8 mouse cellular contexts compared by ENCODE assay signal in genomic region chr9:109932361-109932755, GRCm38 (mm10). TPM values are rescaled to one million over a fixed set of nuclear protein-coding genes. Genes with fewer than 3 reads are reported as not detected.
DNase-seq lines count a peak whose midpoint lies in the region; ATAC-seq and TF ChIP-seq lines count a peak whose summit lies in the region.

No protein-coding gene starts in this region.

- H3K9me3 ChIP-seq in lung, embryonic 14.5 days (ENCODE audit: low read depth, low read length) = no peaks in the 10 kb centered on the region

- no peaks in the 10 kb centered on the region for H3K4me1 ChIP-seq in kidney, adult 2 months (ENCODE audit: control insufficient read depth, insufficient read depth, low read length)
- H3K4me1 ChIP-seq in lung, embryonic 14.5 days (ENCODE audit: insufficient read depth) = no peaks in the 10 kb centered on the region

- TF ChIP-seq CTCF in kidney, adult 2 months (conservative IDR thresholded peaks at IDR 0.05; ENCODE audit: insufficient read depth, insufficient read length, low read depth, low read length) = no peak
- no peak for TF ChIP-seq CTCF in lung, embryonic 14.5 days (IDR thresholded peaks at IDR 0.05; ENCODE audit: low read depth)

- intact Hi-C loops in gastrocnemius, postnatal 14 days (cut with DNase I; ENCODE audit: low total_unique reads) = loop anchor here (5.0 kb wide), 1 partner anchor 35 kb away; no protein-coding TSS in a partner anchor

- under 1% methylated on average over 20 of the region's 20 CpGs for WGBS in kidney, adult 2 months
- WGBS in lung, embryonic 14.5 days = under 1% methylated on average over 20 of the region's 20 CpGs

- H3K27ac ChIP-seq in kidney, adult 2 months (ENCODE audit: insufficient read depth, low read depth, low read length) = peak overlapping the region; percentile 88
- H3K27ac ChIP-seq in lung, embryonic 14.5 days (ENCODE audit: low read depth) = peak overlapping the region; percentile 98

- DNase-seq in thymus, postnatal 0 days (ENCODE audit: low spot score) = peak; percentile 24
- DNase-seq in thymus, postnatal 10 days (ENCODE audit: low spot score in 2 of 2) = no peak
- DNase-seq in brain, adult 2 months (ENCODE audit: low read depth, low spot score) = peak; percentile 36
- DNase-seq in gastrocnemius, postnatal 14 days = peak; percentile 23
- peak; percentile 46 for DNase-seq in kidney, adult 2 months
- peak; percentile 63 for DNase-seq in lung, embryonic 14.5 days
- peak; percentile 38 for DNase-seq in skeletal muscle tissue, adult 2 months (ENCODE audit: low read depth, low spot score)
- no peak for DNase-seq in ovary, postnatal 10 days (ENCODE audit: low spot score)

- no peak for TF ChIP-seq POLR2A in kidney, adult 2 months (IDR thresholded peaks at IDR 0.05; ENCODE audit: low read depth, low read length)

- H3K9ac ChIP-seq in lung, embryonic 14.5 days = peak overlapping the region; percentile 87

- H3K36me3 ChIP-seq in kidney, adult 2 months (ENCODE audit: control insufficient read depth, insufficient read depth, low read length) = no peaks in the 10 kb centered on the region
- H3K36me3 ChIP-seq in lung, embryonic 14.5 days (ENCODE audit: insufficient read depth) = no peaks in the 10 kb centered on the region

- H3K27me3 ChIP-seq in kidney, adult 2 months (replicated peaks; ENCODE audit: control insufficient read depth, insufficient read depth, low read length) = no peaks in the 10 kb centered on the region
- no peaks in the 10 kb centered on the region for H3K27me3 ChIP-seq in lung, embryonic 14.5 days (ENCODE audit: insufficient read depth, low read length)

- H3K4me3 ChIP-seq in kidney, adult 2 months (ENCODE audit: insufficient read depth, low read depth, low read length) = peak overlapping the region; percentile 98
- H3K4me3 ChIP-seq in lung, embryonic 14.5 days (ENCODE audit: low read depth, low read length) = peak overlapping the region; percentile 84

- peak overlapping the region; percentile 79 for H3K4me2 ChIP-seq in lung, embryonic 14.5 days

- no peak; the same call in 1 of the 2 replicates for ATAC-seq in lung, embryonic 14.5 days (ENCODE audit: insufficient read depth)

RNA-seq across cellular contexts. Expression of gene Map4, which starts 1.1 kb away (rescaled TPM):
- 69.9 and 71.6 TPM in 2 replicates for polyA plus RNA-seq in thymus, postnatal 0 days (2015; fragmentation: Nextera tagmentation; extraction: Ambion mirVana)
- total RNA-seq in gastrocnemius, postnatal 14 days (2021) = 100 to 1,000 TPM; 451 to 486 TPM
- polyA plus RNA-seq in kidney, adult 2 months (2012; rRNA removed) = 99.0 and 107 TPM in 2 replicates
- polyA plus RNA-seq in lung, embryonic 14.5 days (2014; fragmentation: Nextera tagmentation; extraction: Ambion mirVana) = 55.2 and 57.5 TPM in 2 replicates

RNA-seq across cellular contexts. Expression of gene Cdc25a, which starts 57.0 kb away (rescaled TPM):
- 27.7 and 30.8 TPM in 2 replicates for polyA plus RNA-seq in thymus, postnatal 0 days (2015; fragmentation: Nextera tagmentation; extraction: Ambion mirVana)
- total RNA-seq in gastrocnemius, postnatal 14 days (2021) = 1 to 10 TPM; 3.9 to 4.8 TPM
- polyA plus RNA-seq in kidney, adult 2 months (2012; rRNA removed) = 3.2 and 4.3 TPM in 2 replicates
- polyA plus RNA-seq in lung, embryonic 14.5 days (2014; fragmentation: Nextera tagmentation; extraction: Ambion mirVana) = 34.0 and 40.4 TPM in 2 replicates

Comparison
In these comparisons a context has a peak if more than half of its experiments do, and no peak if none do; other contexts are left out.
1. DNase-seq: peak in thymus, postnatal 0 days (single experiment), brain, adult 2 months (single experiment), gastrocnemius, postnatal 14 days (single experiment), kidney, adult 2 months (single experiment), lung, embryonic 14.5 days (single experiment) and skeletal muscle tissue, adult 2 months (single experiment); none in thymus, postnatal 10 days (0 of 2) and ovary, postnatal 10 days (single experiment).